Mouse (Mus musculus): ENCODE results near the gene Gtf2a1. TPM values are rescaled to one million over a fixed set of nuclear protein-coding genes. Genes with fewer than 3 reads are reported as not detected.
"Not testable (repeated sequence)": the region's sequence is repeated elsewhere in the genome, so short reads cannot be mapped to it uniquely, and the experiment has no call there.

The Gtf2a1 gene
- 26.9 TPM in 2 replicates for polyA plus RNA-seq (2012; rRNA removed)

DNA sequence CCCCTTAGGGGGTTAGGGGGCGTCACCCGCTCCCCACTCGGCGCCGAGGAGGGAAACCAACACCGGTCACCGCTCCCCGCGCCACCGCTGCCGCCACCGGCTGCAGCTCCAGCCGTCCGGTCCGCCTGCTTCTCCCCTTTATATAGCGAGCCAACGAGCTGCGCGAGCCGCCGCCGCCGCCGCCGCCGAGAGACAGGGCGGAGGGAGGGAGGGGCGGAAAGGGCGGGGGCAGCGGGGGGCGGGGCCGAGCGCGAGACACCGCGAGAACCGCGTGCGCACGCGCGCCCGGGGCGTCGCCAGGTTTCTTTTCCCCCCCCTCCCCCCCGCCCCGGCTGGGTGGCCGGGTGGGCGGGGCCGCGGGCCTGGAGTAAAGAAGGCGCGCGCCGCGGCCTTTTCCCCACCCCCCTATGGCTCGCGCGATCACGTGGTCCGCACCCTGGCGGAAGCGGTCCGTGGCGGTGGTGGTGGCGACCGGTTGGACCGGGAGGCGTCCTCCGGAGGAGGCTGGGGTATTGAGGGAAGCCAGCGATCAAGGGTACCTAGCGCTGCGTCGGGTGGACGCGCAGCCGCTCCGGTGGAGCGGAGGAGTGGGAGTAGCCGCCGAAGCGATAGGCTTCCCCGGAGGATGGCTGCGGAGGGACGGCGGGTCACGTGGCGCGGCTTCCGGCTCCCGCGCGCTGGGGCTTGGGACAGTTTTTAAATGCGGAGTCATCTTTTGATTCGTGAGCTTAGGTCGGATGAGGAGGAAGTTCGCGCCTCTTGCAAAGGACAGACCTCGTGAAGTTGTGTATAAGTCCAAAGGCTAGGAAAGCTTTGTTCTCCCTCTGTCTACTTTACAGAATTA is at the start of gene Gtf2a1:
Gtf2a1 (minus strand) TSS at position 641 of the 844 bp plus-strand sequence.
- peak; percentile 72 to 90 for DNase-seq (ENCODE audit: extremely low spot score in 1 of 2, low spot score in 1 of 2)

DNA sequence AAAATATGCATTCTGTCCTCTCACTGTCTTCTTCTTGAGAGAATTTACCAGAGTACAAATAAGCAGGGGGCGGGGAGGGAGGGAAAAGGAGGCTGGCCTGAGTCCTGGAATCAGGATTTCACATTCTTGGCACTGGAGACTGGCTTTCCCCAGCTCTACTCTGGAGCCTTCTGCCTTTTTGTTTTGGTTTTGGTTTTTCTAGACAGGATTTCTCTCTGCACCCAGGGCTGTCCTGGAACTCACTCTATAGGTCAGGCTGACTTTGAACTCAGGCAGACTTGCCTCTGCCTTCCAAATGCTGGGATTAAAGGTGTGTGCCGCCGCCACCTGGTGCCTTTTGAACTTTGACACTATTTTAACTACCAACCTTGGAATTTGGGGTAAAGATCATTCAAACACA is 48.1 kb upstream of the Gtf2a1 start:
- no peak for DNase-seq (ENCODE audit: extremely low spot score in 1 of 2, low spot score in 1 of 2)

GRCm38 (mm10) chr12:91637136-91637909 is 47.0 kb upstream of the Gtf2a1 start:
- no peak for DNase-seq (ENCODE audit: extremely low spot score in 1 of 2, low spot score in 1 of 2)

GRCm38 (mm10) chr12:91626482-91626881 is 36.2 kb upstream of the Gtf2a1 start:
- DNase-seq (ENCODE audit: extremely low spot score in 1 of 2, low spot score in 1 of 2), result no peak

DNA sequence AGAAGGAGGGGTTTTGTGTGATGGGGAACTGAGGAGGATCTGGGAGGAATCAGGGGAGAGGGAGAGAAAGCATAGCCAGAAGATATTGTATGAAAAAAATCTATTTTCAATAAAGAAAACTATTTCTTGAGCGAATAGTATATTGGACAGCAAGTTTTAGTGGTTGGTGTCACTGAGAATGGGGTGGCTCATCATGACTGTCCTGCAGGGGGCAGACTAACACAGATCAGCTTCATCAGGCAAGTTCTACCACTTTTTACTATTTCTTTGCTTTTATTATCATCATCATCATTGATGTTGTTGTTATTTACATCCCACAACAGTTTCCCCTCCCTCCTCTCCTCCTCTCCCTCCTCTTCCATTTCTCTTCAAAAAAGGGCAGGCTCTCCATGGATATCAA is 34.7 kb upstream of the Gtf2a1 start:
- peak in 1 of 2 experiments; percentile 45 for DNase-seq (ENCODE audit: extremely low spot score in 1 of 2, low spot score in 1 of 2)

- DNase-seq (ENCODE audit: extremely low spot score in 1 of 2, low spot score in 1 of 2), result no peak
Measured at GRCm38 (mm10) chr12:91609425-91609824, 19.1 kb upstream of the Gtf2a1 start.

DNA sequence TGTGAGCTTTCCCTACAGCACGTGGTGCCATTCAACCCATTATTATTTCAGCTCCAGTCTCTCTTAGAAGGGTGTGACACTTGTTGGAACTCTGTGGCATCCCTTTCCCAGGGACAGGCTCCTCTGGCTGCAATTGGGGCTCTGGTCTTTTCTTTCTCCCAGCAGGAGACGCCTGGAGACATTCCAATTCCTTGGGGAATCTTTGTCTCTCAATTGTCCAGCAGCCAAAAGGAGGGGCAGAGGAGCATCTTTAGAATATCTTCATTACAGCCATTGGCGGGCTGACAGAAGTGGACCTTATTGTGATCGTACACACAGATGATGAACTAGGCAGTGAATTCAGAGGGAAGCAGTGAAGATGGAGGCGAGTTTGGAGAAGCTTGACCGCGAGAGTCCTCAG is 17.4 kb upstream of the Gtf2a1 start:
- no peak for DNase-seq (ENCODE audit: extremely low spot score in 1 of 2, low spot score in 1 of 2)

DNA sequence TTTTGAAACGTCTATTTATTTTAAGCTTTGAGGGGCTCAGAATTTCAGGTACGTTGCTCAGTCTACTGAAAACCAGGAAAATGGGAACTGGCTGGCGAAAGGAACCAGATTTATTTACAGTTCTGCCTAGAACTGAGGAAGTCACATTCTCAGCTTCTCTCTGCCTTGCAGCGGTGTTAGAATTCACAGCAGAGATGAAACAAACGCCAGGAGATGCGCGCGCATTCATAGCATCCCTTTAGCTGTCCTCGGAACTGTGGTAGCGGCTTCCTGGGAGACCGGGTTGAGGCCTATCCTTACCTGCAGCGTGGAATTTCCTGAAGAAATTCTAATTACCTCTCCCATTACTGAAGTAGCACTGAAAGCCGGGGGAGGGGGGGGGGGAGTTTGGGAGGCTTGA is 16.4 kb upstream of the Gtf2a1 start:
- peak in 1 of 2 experiments; percentile 47 for DNase-seq (ENCODE audit: extremely low spot score in 1 of 2, low spot score in 1 of 2)

GRCm38 (mm10) chr12:91604600-91604999 is 14.3 kb upstream of the Gtf2a1 start:
- DNase-seq (ENCODE audit: extremely low spot score in 1 of 2, low spot score in 1 of 2), result no peak

DNA sequence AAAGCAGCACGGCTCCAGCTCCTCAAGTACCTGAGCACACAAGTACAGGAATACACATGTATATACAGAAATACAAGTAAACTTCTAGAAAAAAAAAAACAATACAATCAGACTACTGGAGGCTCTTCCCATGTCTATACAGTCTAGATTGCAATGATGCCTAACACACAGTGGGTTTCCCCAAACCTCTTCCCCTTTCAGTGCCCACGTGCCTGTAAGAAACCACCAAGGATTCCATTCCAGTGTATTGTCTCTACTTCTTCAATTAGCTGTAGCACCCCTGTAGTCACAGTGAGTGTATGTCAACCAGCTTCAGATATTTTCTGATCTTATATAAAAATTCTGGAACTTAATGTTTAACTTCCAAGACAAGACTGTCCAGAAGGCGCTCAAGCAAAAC is 1.8 kb upstream of the Gtf2a1 start:
- DNase-seq (ENCODE audit: extremely low spot score in 1 of 2, low spot score in 1 of 2), result no peak

- DNase-seq (ENCODE audit: extremely low spot score in 1 of 2, low spot score in 1 of 2), result no peak
Measured at GRCm38 (mm10) chr12:91591191-91591590, 904 bp upstream of the Gtf2a1 start.

GRCm38 (mm10) chr12:91590716-91591115 is 429 bp upstream of the Gtf2a1 start:
- DNase-seq (ENCODE audit: extremely low spot score in 1 of 2, low spot score in 1 of 2), result no peak

DNA sequence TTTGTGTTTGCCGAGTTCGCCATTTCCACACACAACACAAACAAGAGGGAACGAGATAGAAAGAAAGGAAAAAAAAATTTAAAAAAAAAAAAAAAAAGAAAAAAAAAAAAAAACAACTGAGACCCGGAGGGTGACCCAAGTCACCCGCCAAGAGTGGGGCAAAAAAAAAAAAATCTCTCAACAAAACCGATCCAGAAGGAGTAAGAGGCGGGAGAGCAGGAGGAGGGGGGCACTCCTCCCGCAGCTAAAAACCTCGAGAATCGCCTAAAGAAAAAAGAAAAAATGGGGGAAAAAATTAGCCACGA is 793 bp downstream of the Gtf2a1 start:
- no peak for DNase-seq (ENCODE audit: extremely low spot score in 1 of 2, low spot score in 1 of 2)

DNA sequence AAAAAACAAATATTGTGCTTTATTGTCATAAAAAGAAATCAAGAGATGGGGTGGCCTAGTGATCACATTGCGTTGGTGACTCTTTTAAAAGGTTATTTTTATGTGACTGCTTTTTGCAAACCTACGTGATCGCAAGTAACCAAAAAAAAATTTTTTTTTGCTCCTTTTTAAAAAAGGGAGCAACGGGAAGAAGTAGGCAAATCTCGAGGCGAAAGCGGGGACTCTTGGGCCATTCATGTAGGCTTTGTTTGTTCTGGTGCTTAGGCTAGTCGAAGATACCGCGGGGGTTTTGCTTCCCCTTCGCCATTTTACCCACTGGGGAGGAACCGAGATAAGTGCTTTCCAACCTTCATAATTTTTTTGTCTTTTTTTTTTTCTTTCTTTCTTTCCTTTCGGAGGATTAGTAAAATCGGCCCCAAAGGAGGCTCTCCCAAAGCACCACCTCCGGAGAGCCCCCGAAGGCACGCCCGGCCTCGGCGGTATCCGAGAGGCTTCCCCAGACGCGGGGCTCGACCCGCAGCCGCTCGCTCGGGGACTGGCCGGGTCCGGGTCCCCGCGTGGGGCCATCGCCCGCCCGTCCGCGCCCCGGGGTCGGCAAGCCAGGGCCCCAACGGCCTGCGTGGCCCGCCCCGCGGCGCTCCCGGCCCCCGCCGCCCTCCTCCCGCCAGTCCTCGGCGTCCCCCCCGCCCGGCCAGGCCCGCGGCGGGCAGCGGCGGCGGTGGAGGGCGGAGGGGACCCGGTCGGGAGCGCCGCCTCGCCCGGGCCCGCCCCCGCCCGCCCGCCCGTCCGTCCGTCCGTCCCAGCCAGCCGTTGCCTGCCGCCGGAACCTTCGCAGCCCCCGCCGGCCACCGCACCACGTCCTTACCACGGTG is 1.4 kb downstream of the Gtf2a1 start:
- peak in 1 of 2 experiments; percentile 40 for DNase-seq (ENCODE audit: extremely low spot score in 1 of 2, low spot score in 1 of 2)

- peak; percentile 89 to 96 for DNase-seq (ENCODE audit: extremely low spot score in 1 of 2, low spot score in 1 of 2)
Measured at GRCm38 (mm10) chr12:91588176-91588669, 2.1 kb downstream of the Gtf2a1 start.

DNA sequence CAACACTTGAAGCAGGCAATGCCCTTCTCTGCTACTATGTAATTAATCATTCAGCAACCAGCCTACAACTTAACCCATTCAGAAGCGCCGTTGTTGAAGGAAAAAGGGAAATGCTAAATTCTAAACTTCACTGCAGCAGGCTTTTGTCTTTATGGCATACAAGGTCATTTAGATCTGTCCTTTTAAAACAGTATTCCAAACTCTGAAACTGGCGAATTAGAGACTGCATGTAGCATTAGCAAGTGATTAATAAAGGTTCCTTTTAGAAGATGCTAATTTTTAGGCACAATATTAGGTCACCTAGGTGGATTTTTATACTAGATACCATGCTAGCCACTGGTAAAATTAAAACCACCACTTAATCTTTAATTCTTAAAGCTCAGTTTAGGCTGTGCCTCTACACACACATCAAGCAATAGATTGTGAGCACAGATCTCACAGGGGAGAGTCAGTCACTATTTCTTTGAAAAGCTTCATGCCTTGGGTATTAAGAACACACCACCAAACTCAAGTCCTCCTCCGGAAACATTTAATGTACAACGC is 2.7 kb downstream of the Gtf2a1 start:
- no peak for DNase-seq (ENCODE audit: extremely low spot score in 1 of 2, low spot score in 1 of 2)

DNA sequence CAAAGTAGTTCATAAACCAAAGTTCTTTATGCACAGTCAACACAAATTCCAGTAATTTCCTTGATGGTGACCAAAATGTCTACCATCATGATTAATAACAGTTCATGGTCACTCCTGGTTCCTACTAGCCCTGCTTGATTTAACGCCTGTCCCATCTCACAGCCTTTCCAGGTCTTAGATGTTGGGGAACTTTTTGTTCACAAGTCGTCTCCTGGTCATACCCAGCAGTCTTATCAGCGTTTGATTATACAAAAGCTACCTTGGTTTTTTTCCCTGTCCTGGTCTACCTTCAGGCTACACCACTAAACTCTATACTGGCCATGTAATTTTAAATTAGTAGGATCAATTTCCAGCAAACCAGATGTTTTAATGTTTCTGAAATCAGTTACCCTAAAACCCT is 3.2 kb downstream of the Gtf2a1 start:
- no peak for DNase-seq (ENCODE audit: extremely low spot score in 1 of 2, low spot score in 1 of 2)

DNA sequence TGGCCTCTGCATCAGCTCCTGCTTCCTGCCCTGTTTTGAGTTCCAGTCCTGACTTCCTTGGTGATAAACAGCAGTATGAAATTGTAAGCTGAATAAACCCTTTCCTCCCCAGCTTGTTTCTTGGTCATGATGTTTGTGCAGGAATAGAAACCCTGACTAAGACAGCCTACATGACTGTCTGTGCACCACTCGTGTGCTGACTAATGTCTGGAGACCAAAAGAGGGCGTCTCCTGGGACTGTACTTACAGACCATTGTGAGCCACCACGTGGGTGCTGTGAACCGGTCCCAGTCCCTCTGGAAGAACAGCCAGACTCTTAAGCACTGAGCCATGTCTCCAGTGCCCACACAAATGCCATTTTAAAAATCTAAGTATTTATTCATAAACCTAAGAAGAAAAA is 4.5 kb downstream of the Gtf2a1 start:
- DNase-seq (ENCODE audit: extremely low spot score in 1 of 2, low spot score in 1 of 2), result not testable (repeated sequence)

- no peak for DNase-seq (ENCODE audit: extremely low spot score in 1 of 2, low spot score in 1 of 2)
Measured at GRCm38 (mm10) chr12:91585206-91585605, 5.1 kb downstream of the Gtf2a1 start.

GRCm38 (mm10) chr12:91583409-91583808 is 6.9 kb downstream of the Gtf2a1 start:
- no peak for DNase-seq (ENCODE audit: extremely low spot score in 1 of 2, low spot score in 1 of 2)
